Mouse (Mus musculus): ENCODE results near the gene Fzd5.

The Fzd5 gene

GRCm38 (mm10) chr1:64737502-64738179 lies at the start of gene Fzd5:
Gene Fzd5 (minus strand): TSS chr1:64737751.
- peak; percentile 81 for DNase-seq (ENCODE audit: extremely low read depth, low read depth)

- DNase-seq (ENCODE audit: extremely low read depth, low read depth): no peak
These were observed 42.3 kb upstream of the Fzd5 start for GRCm38 (mm10) chr1:64779863-64780262.

GRCm38 (mm10) chr1:64779415-64779814 lies 41.9 kb upstream of the Fzd5 start:
- no peak for DNase-seq (ENCODE audit: extremely low read depth, low read depth)

GRCm38 (mm10) chr1:64773305-64773704 lies 35.8 kb upstream of the Fzd5 start:
- DNase-seq (ENCODE audit: extremely low read depth, low read depth): no peak

GRCm38 (mm10) chr1:64770169-64770568 lies 32.6 kb upstream of the Fzd5 start:
- DNase-seq (ENCODE audit: extremely low read depth, low read depth): no peak

GRCm38 (mm10) chr1:64761646-64762045 lies 24.1 kb upstream of the Fzd5 start:
- no peak for DNase-seq (ENCODE audit: extremely low read depth, low read depth)

- DNase-seq (ENCODE audit: extremely low read depth, low read depth): no peak
These were observed 20.2 kb upstream of the Fzd5 start for GRCm38 (mm10) chr1:64757766-64758165.

GRCm38 (mm10) chr1:64757254-64757653 lies 19.7 kb upstream of the Fzd5 start:
- no peak for DNase-seq (ENCODE audit: extremely low read depth, low read depth)

GRCm38 (mm10) chr1:64756640-64757030 lies 19.1 kb upstream of the Fzd5 start:
- DNase-seq (ENCODE audit: extremely low read depth, low read depth): no peak

GRCm38 (mm10) chr1:64755971-64756639 lies 18.6 kb upstream of the Fzd5 start:
- no peak for DNase-seq (ENCODE audit: extremely low read depth, low read depth)

- no peak for DNase-seq (ENCODE audit: extremely low read depth, low read depth)
These were observed 17.1 kb upstream of the Fzd5 start for GRCm38 (mm10) chr1:64754658-64755057.

- no peak for DNase-seq (ENCODE audit: extremely low read depth, low read depth)
These were observed 16.1 kb upstream of the Fzd5 start for GRCm38 (mm10) chr1:64753668-64754067.

- no peak for DNase-seq (ENCODE audit: extremely low read depth, low read depth)
These were observed 15.6 kb upstream of the Fzd5 start for GRCm38 (mm10) chr1:64753109-64753508.

GRCm38 (mm10) chr1:64744616-64745015 lies 7.1 kb upstream of the Fzd5 start:
- DNase-seq (ENCODE audit: extremely low read depth, low read depth): no peak

- DNase-seq (ENCODE audit: extremely low read depth, low read depth): no peak
These were observed 5.3 kb upstream of the Fzd5 start for GRCm38 (mm10) chr1:64742741-64743408.

- DNase-seq (ENCODE audit: extremely low read depth, low read depth): peak; percentile 77
These were observed 1.1 kb upstream of the Fzd5 start for GRCm38 (mm10) chr1:64738661-64739082.

- DNase-seq (ENCODE audit: extremely low read depth, low read depth): no peak
These were observed 617 bp upstream of the Fzd5 start for GRCm38 (mm10) chr1:64738180-64738555.

- peak; percentile 38 for DNase-seq (ENCODE audit: extremely low read depth, low read depth)
These were observed 660 bp downstream of the Fzd5 start for GRCm38 (mm10) chr1:64736681-64737501.

GRCm38 (mm10) chr1:64735781-64736680 lies 1.5 kb downstream of the Fzd5 start:
- peak; percentile 36 for DNase-seq (ENCODE audit: extremely low read depth, low read depth)

Data from MEL-GATA-1-ER (cell line).